Mouse (Mus musculus): ENCODE measurements around the gene Actl6b. TPM values are rescaled to one million over a fixed set of nuclear protein-coding genes. Genes with fewer than 3 reads are reported as not detected.

Actl6b gene
- total RNA-seq, 2 experiments from 2014 or later = 2.6 to 3.3 TPM

GRCm38 (mm10) chr5:137561556-137561955, 8.2 kb downstream of the Actl6b start:
- no peak for DNase-seq

GRCm38 (mm10) chr5:137562965-137563364, 9.6 kb downstream of the Actl6b start:
- no peak for DNase-seq

GRCm38 (mm10) chr5:137565744-137566143, 12.4 kb downstream of the Actl6b start:
- DNase-seq = no peak

DNA sequence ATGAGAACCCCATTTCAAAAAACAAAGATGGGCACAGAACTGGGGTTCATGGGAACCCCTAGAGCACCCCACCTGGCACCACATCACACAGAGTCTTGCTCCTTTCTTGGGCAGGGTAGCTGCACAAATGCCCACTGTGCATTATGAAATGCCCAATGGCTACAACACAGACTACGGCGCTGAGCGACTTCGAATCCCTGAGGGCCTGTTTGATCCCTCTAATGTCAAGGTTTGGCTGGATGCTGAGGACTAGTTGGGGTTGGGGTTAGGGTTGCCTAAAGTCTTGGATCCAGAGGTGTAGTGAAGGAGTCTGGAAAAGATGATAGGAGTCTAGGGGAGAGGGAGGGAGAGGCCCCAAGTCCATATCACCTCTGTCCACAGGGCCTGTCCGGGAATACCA, 13.1 kb downstream of the Actl6b start:
- no peak for DNase-seq

GRCm38 (mm10) chr5:137568223-137568798, 15.0 kb downstream of the Actl6b start:
- DNase-seq = peak; percentile 23 to 44

DNA sequence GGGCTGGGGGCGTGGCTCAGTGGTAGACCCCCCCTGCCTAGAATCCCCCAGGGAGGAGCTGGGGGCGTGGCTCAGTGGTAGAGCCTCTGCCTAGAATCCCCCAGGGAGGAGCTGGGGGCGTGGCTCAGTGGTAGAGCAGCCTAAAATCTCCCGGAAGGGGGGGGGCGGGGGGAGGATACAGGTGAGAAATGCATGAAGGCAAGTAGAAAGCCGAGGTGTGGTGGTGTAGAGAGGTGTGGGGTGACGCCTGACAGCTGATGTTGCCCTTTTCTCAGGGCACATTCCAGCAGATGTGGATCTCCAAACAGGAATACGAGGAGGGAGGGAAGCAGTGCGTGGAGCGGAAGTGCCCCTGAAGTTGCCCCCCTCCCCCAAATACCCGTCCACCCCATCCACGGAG, 15.7 kb downstream of the Actl6b start:
- no peak for DNase-seq

DNA sequence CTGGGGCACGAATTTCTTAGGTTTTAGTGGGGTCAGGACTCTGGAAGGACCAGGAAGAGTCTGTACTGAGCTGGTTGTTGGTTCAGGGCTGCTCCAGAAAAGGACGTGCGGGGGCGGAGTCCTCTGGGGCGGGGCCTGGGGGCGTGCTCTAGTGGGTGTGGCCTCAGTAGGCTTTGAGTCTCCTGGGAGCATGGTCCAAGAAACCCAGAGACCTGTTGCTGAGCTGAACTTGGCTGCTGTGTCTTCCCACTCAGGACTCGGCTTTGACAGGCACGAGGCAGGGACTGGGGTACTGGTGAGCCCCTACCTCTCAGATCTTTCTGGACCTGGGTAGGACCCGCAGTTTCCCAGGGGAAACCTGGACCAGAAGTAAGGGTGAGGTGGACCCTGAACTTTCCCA, 16.3 kb downstream of the Actl6b start, which contains the start of gene Tfr2:
TSS of gene Tfr2 (plus strand) at position 176 of the 400 bp plus-strand sequence.
- DNase-seq = peak; percentile 59 to 77

- DNase-seq = no peak
Measured at GRCm38 (mm10) chr5:137570181-137570580, 16.9 kb downstream of the Actl6b start.

- no peak for DNase-seq
Measured at GRCm38 (mm10) chr5:137570691-137571586, 17.6 kb downstream of the Actl6b start.

- peak; percentile 74 to 76 for DNase-seq
Measured at GRCm38 (mm10) chr5:137574470-137574901, 21.2 kb downstream of the Actl6b start.

- DNase-seq = no peak
Measured at GRCm38 (mm10) chr5:137580246-137580645, 26.9 kb downstream of the Actl6b start.

GRCm38 (mm10) chr5:137582702-137583101, 29.4 kb downstream of the Actl6b start:
- no peak for DNase-seq

DNA sequence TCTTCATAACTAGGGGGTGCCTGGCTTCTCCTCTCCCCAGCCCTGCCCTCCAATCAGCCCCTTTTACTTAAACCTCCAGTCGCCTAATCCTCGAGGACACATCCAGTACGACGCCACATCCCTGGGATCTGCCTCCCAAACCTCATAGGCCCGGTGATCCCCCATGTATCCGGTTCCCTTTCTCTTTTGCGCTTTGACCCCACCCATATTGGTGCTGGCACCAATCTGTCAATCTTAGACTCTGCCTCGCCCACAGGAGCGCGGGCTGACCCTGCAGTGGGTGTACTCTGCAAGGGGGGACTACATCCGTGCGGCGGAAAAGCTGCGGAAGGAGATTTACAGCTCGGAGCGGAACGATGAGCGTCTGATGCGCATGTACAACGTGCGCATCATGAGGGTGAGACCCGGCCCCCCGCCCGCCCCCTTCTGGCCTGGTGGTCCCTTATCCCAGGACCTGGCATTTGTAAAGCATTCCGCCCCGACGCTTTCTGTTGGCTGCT, 30.4 kb downstream of the Actl6b start:
- DNase-seq = no peak

DNA sequence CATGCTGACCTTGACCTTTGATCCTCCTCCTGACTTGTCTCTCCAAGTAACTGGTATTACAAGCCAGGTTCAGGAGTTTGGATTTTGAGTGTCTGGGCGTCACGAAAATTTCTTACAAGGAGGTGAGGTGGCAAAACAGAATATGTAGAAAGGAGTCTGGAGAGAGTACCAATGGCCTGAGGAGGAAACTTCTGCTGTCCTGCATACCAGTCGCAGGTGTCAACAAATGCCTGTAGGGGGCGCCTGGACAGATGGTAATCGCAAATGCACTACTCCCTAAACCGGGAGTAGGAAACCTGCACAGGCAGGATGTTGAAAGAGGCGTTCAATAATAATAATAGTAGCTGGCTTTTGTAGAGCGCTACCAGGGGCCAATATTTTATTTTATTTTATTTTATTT, 31.7 kb downstream of the Actl6b start:
- peak; percentile 81 to 84 for DNase-seq

GRCm38 (mm10) chr5:137590507-137590906, 37.2 kb downstream of the Actl6b start:
- no peak for DNase-seq

DNA sequence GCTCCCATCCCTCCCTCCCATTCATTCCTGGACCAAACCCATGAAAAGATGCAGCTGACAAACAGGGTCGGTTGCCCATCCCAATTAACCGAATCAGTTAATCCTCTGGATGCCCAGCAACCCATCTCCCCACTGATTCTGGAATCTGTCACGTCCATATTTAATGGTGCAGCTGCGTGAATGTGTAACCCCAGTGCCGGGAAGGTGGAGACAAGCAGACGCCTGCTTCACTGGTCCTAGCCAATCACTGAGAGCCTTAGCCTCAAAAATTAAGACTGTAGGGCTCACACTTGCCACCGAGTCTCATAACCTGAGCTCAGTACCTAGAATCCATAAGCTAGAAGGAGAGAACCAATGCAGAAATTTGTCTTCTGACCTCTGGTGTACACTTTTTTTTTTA, 42.6 kb downstream of the Actl6b start:
- DNase-seq = no peak

GRCm38 (mm10) chr5:137596601-137597261, 43.4 kb downstream of the Actl6b start:
- no peak for DNase-seq

- no peak for DNase-seq
Measured at GRCm38 (mm10) chr5:137597625-137598024, 44.3 kb downstream of the Actl6b start.

GRCm38 (mm10) chr5:137598100-137598826, 44.9 kb downstream of the Actl6b start:
- DNase-seq = no peak

DNA sequence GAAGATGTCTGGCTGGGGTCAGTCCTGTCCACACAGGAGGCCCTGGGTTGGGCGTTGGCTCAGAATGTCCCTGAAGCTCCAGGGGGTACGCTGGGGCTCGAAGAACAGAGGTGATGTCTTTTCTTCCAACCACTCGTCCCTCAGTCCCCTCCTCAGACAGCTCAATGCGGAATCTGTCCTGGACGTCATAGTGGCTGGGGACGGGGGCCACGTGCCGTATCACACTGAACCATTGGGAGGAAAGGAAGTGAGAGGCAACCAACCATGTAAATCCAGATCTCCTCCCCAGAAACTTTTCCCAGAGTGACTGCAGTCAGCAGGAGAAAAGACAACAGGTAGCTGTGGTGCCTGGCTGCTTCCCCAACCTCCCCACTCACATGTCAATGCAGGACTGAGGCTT, 46.3 kb downstream of the Actl6b start:
- no peak for DNase-seq

DNA sequence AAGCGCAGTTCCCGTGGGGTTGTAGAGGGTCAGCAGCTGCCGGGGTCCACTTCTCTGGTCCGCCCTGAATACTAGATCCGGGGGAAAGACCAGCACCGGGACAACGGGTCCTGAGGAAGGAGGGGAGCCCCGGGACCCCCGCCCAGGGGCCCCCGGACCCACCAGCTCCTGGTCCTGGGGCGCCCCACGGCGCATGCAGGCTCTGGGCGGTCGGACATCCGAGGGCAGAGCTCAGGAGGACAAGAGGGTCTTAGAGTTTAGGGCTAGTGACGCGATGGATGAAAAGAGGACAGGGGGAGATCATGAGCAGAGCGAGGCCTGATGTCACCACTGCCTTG, 46.9 kb downstream of the Actl6b start:
- no peak for DNase-seq
